ENCODE assay signal across 13 mouse cellular contexts in the genomic region with DNA sequence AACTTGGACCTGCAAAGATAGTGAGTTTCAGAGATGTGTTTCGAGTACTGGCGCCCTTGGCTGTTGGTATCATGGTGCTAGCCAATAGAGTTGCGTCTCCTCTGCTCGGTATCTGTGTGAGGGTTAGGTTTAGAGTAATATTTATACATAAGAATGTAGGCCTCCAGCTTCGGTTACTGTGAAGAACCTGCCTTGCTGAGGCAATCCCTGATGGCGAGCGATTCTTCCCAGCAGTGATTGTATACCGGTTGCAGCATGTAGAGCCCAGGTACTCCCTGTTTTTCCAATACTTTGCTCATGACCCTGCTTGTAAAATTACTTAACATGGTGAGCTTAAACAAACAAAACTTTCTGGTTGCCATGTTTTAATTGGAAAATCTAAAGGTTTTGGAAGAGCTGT. TPM values are rescaled to one million over a fixed set of nuclear protein-coding genes. Genes with fewer than 3 reads are reported as not detected.
A peak's percentile ranks its signal among the peaks of the same experiment; 100 is the strongest.
DNase-seq lines count a peak whose midpoint lies in the region; ATAC-seq and TF ChIP-seq lines count a peak whose summit lies in the region.
"Had no signal": no experiment of that assay in that cellular context is flagged by ENCODE, and none has a peak within 500 bp of the region (broad histone marks: within the 10 kb centered on the region; RNA-seq: fewer than 3 reads in every experiment).

No protein-coding gene starts in this region.

- DNase-seq in heart, postnatal 0 days (ENCODE audit: low spot score): no peak
- DNase-seq in heart, postnatal 4 days: no peak
- no peak for DNase-seq in embryo, embryonic 11 days
- DNase-seq in testis, postnatal 14 days (ENCODE audit: low spot score): no peak
- DNase-seq: adrenal gland, adult 8-10 months; cerebellum, adult 9-10 months; kidney, adult 2 months; kidney, postnatal 25 days; lung, postnatal 4 days; right cerebral cortex, adult 18-20 months had no signal

- no peak overlapping the region for H3K9ac ChIP-seq in heart, postnatal 0 days (replicated peaks; ENCODE audit: low read depth, low read length)
- no peak overlapping the region for H3K9ac ChIP-seq in midbrain, embryonic 13.5 days (replicated peaks)
- H3K9ac ChIP-seq in midbrain, embryonic 16.5 days (ENCODE audit: low read depth, low read length): no peak overlapping the region
- H3K9ac ChIP-seq in liver, embryonic 15.5 days: no peak overlapping the region; the same call in 1 of the 2 replicates

- H3K27me3 ChIP-seq in heart, postnatal 0 days (ENCODE audit: control insufficient read depth, insufficient read depth, low read length): no peaks in the 10 kb centered on the region
- H3K27me3 ChIP-seq in midbrain, embryonic 13.5 days: no peaks in the 10 kb centered on the region
- no peaks in the 10 kb centered on the region for H3K27me3 ChIP-seq in midbrain, embryonic 16.5 days (ENCODE audit: control insufficient read depth, insufficient read depth, low read depth, low read length)
- no peaks in the 10 kb centered on the region for H3K27me3 ChIP-seq in liver, embryonic 15.5 days

- H3K4me3 ChIP-seq in heart, postnatal 0 days (ENCODE audit: low read depth, low read length): no peak overlapping the region
- no peak overlapping the region for H3K4me3 ChIP-seq in midbrain, embryonic 13.5 days (replicated peaks)
- H3K4me3 ChIP-seq in midbrain, embryonic 16.5 days (ENCODE audit: low read depth, low read length): no peak overlapping the region
- peak overlapping the region; percentile 96; the same call in 1 of the 2 replicates for H3K4me3 ChIP-seq in liver, embryonic 15.5 days (replicated peaks)

- TF ChIP-seq EP300 in heart, postnatal 0 days (IDR thresholded peaks at IDR 0.05; ENCODE audit: low read depth): no peak

- H3K27ac ChIP-seq in heart, postnatal 0 days (ENCODE audit: low read depth): no peak overlapping the region
- no peak overlapping the region for H3K27ac ChIP-seq in midbrain, embryonic 13.5 days
- no peak overlapping the region for H3K27ac ChIP-seq in midbrain, embryonic 16.5 days (ENCODE audit: low read length)
- no peak overlapping the region for H3K27ac ChIP-seq in liver, embryonic 15.5 days (replicated peaks)

- H3K4me1 ChIP-seq in heart, postnatal 0 days (ENCODE audit: control insufficient read depth, insufficient read depth): peaks cover 16% of the 10 kb centered on the region
- peaks cover 22% of the 10 kb centered on the region for H3K4me1 ChIP-seq in midbrain, embryonic 13.5 days (replicated peaks)
- H3K4me1 ChIP-seq in midbrain, embryonic 16.5 days (ENCODE audit: control insufficient read depth, insufficient read depth, low read length): peaks cover 22% of the 10 kb centered on the region
- peaks cover 49% of the 10 kb centered on the region for H3K4me1 ChIP-seq in liver, embryonic 15.5 days (replicated peaks)

- no peak for TF ChIP-seq CTCF in heart, postnatal 0 days (IDR thresholded peaks at IDR 0.05; ENCODE audit: low read depth)

- H3K4me2 ChIP-seq in heart, postnatal 0 days (ENCODE audit: low read depth, low read length): peak overlapping the region; percentile 75; the same call in 1 of the 2 replicates
- peak overlapping the region; percentile 64; the same call in 1 of the 2 replicates for H3K4me2 ChIP-seq in midbrain, embryonic 13.5 days (replicated peaks)
- H3K4me2 ChIP-seq in midbrain, embryonic 16.5 days (ENCODE audit: low read length): no peak overlapping the region; the same call in 1 of the 2 replicates
- H3K4me2 ChIP-seq in liver, embryonic 15.5 days: peak overlapping the region; percentile 77

- 88% methylated on average over 8 of the region's 8 CpGs for WGBS in heart, postnatal 0 days
- WGBS in midbrain, embryonic 13.5 days: 94% methylated on average over 8 of the region's 8 CpGs
- WGBS in midbrain, embryonic 16.5 days: 93% methylated on average over 8 of the region's 8 CpGs
- WGBS in liver, embryonic 15.5 days (ENCODE audit: insufficient replicate concordance): 90% methylated on average over 8 of the region's 8 CpGs

- H3K9me3 ChIP-seq in heart, postnatal 0 days (replicated peaks; ENCODE audit: control insufficient read depth, low read length): no peaks in the 10 kb centered on the region
- H3K9me3 ChIP-seq in midbrain, embryonic 13.5 days: no peaks in the 10 kb centered on the region
- H3K9me3 ChIP-seq in midbrain, embryonic 16.5 days (replicated peaks; ENCODE audit: control insufficient read depth, low read length, poor library complexity, severe bottlenecking): no peaks in the 10 kb centered on the region
- no peaks in the 10 kb centered on the region for H3K9me3 ChIP-seq in liver, embryonic 15.5 days (replicated peaks)

- H3K36me3 ChIP-seq in heart, postnatal 0 days (replicated peaks; ENCODE audit: control insufficient read depth, insufficient read depth, low read length): peaks cover 31% of the 10 kb centered on the region
- peaks cover 29% of the 10 kb centered on the region for H3K36me3 ChIP-seq in midbrain, embryonic 13.5 days
- peaks cover 21% of the 10 kb centered on the region for H3K36me3 ChIP-seq in midbrain, embryonic 16.5 days (ENCODE audit: control insufficient read depth, insufficient read depth, low read length)
- peaks cover 45% of the 10 kb centered on the region for H3K36me3 ChIP-seq in liver, embryonic 15.5 days (replicated peaks)

- ATAC-seq in heart, postnatal 0 days (ENCODE audit: insufficient read depth, low read depth): no peak
- no peak for ATAC-seq in midbrain, embryonic 13.5 days
- ATAC-seq in midbrain, embryonic 16.5 days: no peak
- ATAC-seq in liver, embryonic 15.5 days (ENCODE audit: insufficient read depth): no peak

RNA-seq across cellular contexts. Expression of a gene that starts 2.3 kb away (rescaled TPM):
- total RNA-seq in heart, postnatal 0 days (2014; rRNA removed; ENCODE audit: low replicate concordance): 42.9 and 57.4 TPM in 2 replicates
- 69.8 and 80.4 TPM in 2 replicates for polyA plus RNA-seq in heart, postnatal 0 days (2015; fragmentation: Nextera tagmentation; extraction: Ambion mirVana)
- 10 to 100 TPM; 38.3 to 39.1 TPM for total RNA-seq in heart, postnatal 4 days (2021)
- polyA plus RNA-seq in midbrain, embryonic 13.5 days (2015; fragmentation: Nextera tagmentation; extraction: Ambion mirVana): 139 and 152 TPM in 2 replicates
- 148 and 154 TPM in 2 replicates for polyA plus RNA-seq in midbrain, embryonic 16.5 days (2015; fragmentation: Nextera tagmentation; extraction: Ambion mirVana)
- 117 and 119 TPM in 2 replicates for polyA plus RNA-seq in liver, embryonic 15.5 days (2015; fragmentation: Nextera tagmentation; extraction: Ambion mirVana)
